Mouse (Mus musculus) CH12.LX (cell line): ENCODE measurements at regions not wholly inside any gene's neighbourhood (a gene's known extent, or its start where the extent isn't known, plus 50 kb on each side); places are given as distances from the start of the nearest gene placed in this dataset.

Experiments
- DNase-seq: peaks from one replicate; pipeline ENCODE4 v3.0.0-alpha.2; 2013; ENCODE audit errors: extremely low read depth
- H3K27ac ChIP-seq: 2 replicates; pipeline ENCODE4 v1.5.1; 2012; ENCODE audit warnings: low read depth, mild to moderate bottlenecking, control low read depth, moderate library complexity; ENCODE audit not compliant: insufficient read depth
- H3K27me3 ChIP-seq: replicated peaks from 2 replicates; pipeline ENCODE3; 2012; ENCODE audit warnings: inconsistent platforms
- H3K36me3 ChIP-seq, 2 experiments: replicated peaks in 1 of 2; 2 replicates each; pipeline versions ENCODE3 to v1.6.1; 2012; ENCODE audit warnings: inconsistent platforms in 1 of 2, low read length in 1 of 2, mild to moderate bottlenecking in 1 of 2, mixed read lengths in 1 of 2, moderate library complexity in 1 of 2; ENCODE audit not compliant: control insufficient read depth in 1 of 2, insufficient read depth in 1 of 2
- H3K4me1 ChIP-seq, 2 experiments: 2 replicates each; pipeline ENCODE4 v1.6.1; 2012; ENCODE audit warnings: inconsistent platforms in 1 of 2, moderate library complexity in 1 of 2; ENCODE audit not compliant: insufficient read depth in 2 of 2, control insufficient read depth in 1 of 2
- H3K4me2 ChIP-seq: 2 replicates; pipeline ENCODE4 v1.6.1; 2012; ENCODE audit warnings: low read depth, mild to moderate bottlenecking, control low read depth; ENCODE audit not compliant: poor library complexity, insufficient read depth, severe bottlenecking
- H3K4me3 ChIP-seq, 3 experiments: fragments of 150-350 bp in 1 of 3; sonication (generic) in 1 of 3; replicated peaks in 1 of 3; 2 replicates each; pipeline versions ENCODE3 to v1.5.1; 2011 to 2012; ENCODE audit warnings: low read depth in 2 of 3, low read length in 2 of 3, mild to moderate bottlenecking in 2 of 3, moderate library complexity in 2 of 3, control low read depth in 1 of 3, improper control_type of control experiment in 1 of 3, inconsistent platforms in 1 of 3, mixed read lengths in 1 of 3; ENCODE audit not compliant: poor library complexity in 1 of 3
- H3K79me2 ChIP-seq: replicated peaks from 2 replicates; pipeline ENCODE4 v1.6.1; 2012; ENCODE audit warnings: mild to moderate bottlenecking, moderate library complexity; ENCODE audit not compliant: control insufficient read depth, poor library complexity, insufficient read depth, severe bottlenecking; ENCODE audit errors: extremely low read depth
- H3K9ac ChIP-seq: 2 replicates; pipeline ENCODE4 v1.6.1; 2012; ENCODE audit warnings: low read depth, mild to moderate bottlenecking, control low read depth, moderate library complexity; ENCODE audit not compliant: insufficient read depth
- H3K9me3 ChIP-seq: replicated peaks from 2 replicates; pipeline ENCODE3; 2012; ENCODE audit warnings: low read length, inconsistent platforms, mixed read lengths
- CHD1 ChIP-seq: IDR thresholded peaks from 2 replicates; pipeline ENCODE4 v1.6.1; 2012; ENCODE audit warnings: low read depth, low read length, improper control_type of control experiment, inconsistent platforms
- CHD2 ChIP-seq: IDR thresholded peaks from 2 replicates; pipeline ENCODE4 v1.6.1; 2011; ENCODE audit warnings: low read length, improper control_type of control experiment
- CTCF ChIP-seq, 2 experiments: IDR thresholded peaks in 1 of 2; conservative IDR thresholded peaks in 1 of 2; 2 replicates each; pipeline ENCODE4 v1.5.1; 2011 to 2012; ENCODE audit warnings: low read depth in 2 of 2, low read length in 2 of 2, improper control_type of control experiment in 1 of 2, inconsistent platforms in 1 of 2, mild to moderate bottlenecking in 1 of 2, moderate library complexity in 1 of 2
- GABPA ChIP-seq: IDR thresholded peaks from 2 replicates; pipeline ENCODE4 v1.6.1; 2012; ENCODE audit warnings: low read depth, low read length, improper control_type of control experiment, inconsistent platforms; ENCODE audit not compliant: insufficient replicate concordance
- IRF4 ChIP-seq: IDR thresholded peaks from 2 replicates; pipeline ENCODE4 v1.6.1; 2014; ENCODE audit warnings: low read depth, mild to moderate bottlenecking, inconsistent platforms, low read length, improper control_type of control experiment
- NRF1 ChIP-seq: IDR thresholded peaks from 2 replicates; pipeline ENCODE4 v1.6.1; 2014; ENCODE audit warnings: low read depth, mild to moderate bottlenecking, inconsistent platforms, low read length, improper control_type of control experiment, moderate library complexity
- POLR2A ChIP-seq: IDR thresholded peaks from 2 replicates; pipeline ENCODE4 v1.6.1; 2011; ENCODE audit warnings: low read depth, mild to moderate bottlenecking, improper control_type of control experiment, low read length
- POLR2AphosphoS2 ChIP-seq: IDR thresholded peaks from 2 replicates; pipeline ENCODE4 v1.6.1; 2011; ENCODE audit warnings: low read depth, low read length, improper control_type of control experiment
- RCOR1 ChIP-seq: conservative IDR thresholded peaks from 2 replicates; pipeline ENCODE4 v1.6.1; 2012; ENCODE audit warnings: low read depth, mild to moderate bottlenecking, inconsistent platforms, low read length, improper control_type of control experiment
- SIN3A ChIP-seq: IDR thresholded peaks from 2 replicates; pipeline ENCODE4 v1.6.1; 2012; ENCODE audit warnings: low read length, improper control_type of control experiment, inconsistent platforms
- TBP ChIP-seq: conservative IDR thresholded peaks from 2 replicates; pipeline ENCODE4 v1.6.1; 2011; ENCODE audit warnings: low read depth, low read length, improper control_type of control experiment
- TCF12 ChIP-seq: IDR thresholded peaks from 2 replicates; pipeline ENCODE4 v1.6.1; 2014; ENCODE audit warnings: low read depth, mild to moderate bottlenecking, inconsistent platforms, low read length, improper control_type of control experiment
- USF2 ChIP-seq: conservative IDR thresholded peaks from 2 replicates; pipeline ENCODE4 v1.6.1; 2011; ENCODE audit warnings: low read depth, low read length, improper control_type of control experiment
- ZC3H11A ChIP-seq: IDR thresholded peaks from 2 replicates; pipeline ENCODE4 v1.6.1; 2012; ENCODE audit warnings: low read depth, mild to moderate bottlenecking, inconsistent platforms, low read length, improper control_type of control experiment
- ZKSCAN1 ChIP-seq: IDR thresholded peaks from 2 replicates; pipeline ENCODE4 v1.6.1; 2012; ENCODE audit warnings: low read depth, inconsistent platforms, low read length, improper control_type of control experiment, borderline replicate concordance
- dilution Hi-C: fragments of 300-500 bp; cut with MboI; formaldehyde crosslinking; loops from 2 replicates; pipeline ENCODE4 v1.14.3; 2020; ENCODE audit warnings: low sequenced_read_pairs; ENCODE audit not compliant: extremely low pct_unique_long_range_greater_than_20kb, extremely low pct_ligation_motif_present
- in situ Hi-C: fragments of 300-500 bp; cut with MboI; formaldehyde crosslinking; loops from 3 replicates; pipeline ENCODE4 v1.14.3; 2019; ENCODE audit warnings: low sequenced_read_pairs, low pct_ligation_motif_present, low pct_unique_long_range_greater_than_20kb, mixed read lengths

DNA sequence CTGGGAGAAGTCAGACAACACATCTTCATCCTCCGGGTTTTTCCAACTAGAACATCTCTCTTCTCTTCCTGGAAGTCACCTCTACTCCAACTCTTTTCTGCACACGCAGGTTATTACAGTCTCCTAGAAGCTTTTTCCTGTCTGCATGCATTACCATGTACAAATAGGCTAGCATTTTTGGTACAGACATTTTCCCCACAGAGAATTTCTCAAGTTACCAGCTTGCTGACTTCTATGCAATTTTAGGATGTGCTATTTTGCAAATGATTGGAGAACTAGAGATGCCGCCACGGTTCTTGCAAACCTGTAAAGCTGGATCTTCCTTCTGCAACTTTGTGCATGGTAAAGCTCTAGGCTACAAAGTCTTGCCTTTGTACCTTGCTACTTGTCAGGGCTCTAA, 210.2 kb upstream of the Stxbp5 start:
- Histone ChIP-seq H3K27me3 (no peaks in the 10 kb centered on the region), H3K36me3 (no peaks in the 10 kb centered on the region), H3K4me2 (no peak overlapping the region), H3K9ac (no peak overlapping the region), H3K79me2 (no peaks in the 10 kb centered on the region), H3K27ac (no peak overlapping the region), H3K4me1 (peaks cover 0 to 13% of the 10 kb centered on the region in 2 experiments; a peak in 2 of 4 replicates), H3K9me3 (no peaks in the 10 kb centered on the region), H3K4me3 (no peak overlapping the region)
- DNase-seq = no peak
- no peak for TF ChIP-seq CHD1
- in situ Hi-C loops (no loop called here), dilution Hi-C loops (no loop called here)

GRCm38 (mm10) chr10:10109867-10110266, 209.0 kb upstream of the Stxbp5 start:
- H3K4me1 ChIP-seq = peaks cover 0 to 13% of the 10 kb centered on the region in 2 experiments; a peak in 2 of 4 replicates
- no peak overlapping the region for H3K4me3 ChIP-seq
- no peak overlapping the region for H3K9ac ChIP-seq
- H3K79me2 ChIP-seq = no peaks in the 10 kb centered on the region
- TF ChIP-seq RCOR1 = no peak
- TF ChIP-seq POLR2AphosphoS2 = no peak
- TF ChIP-seq CHD2 = no peak
- no peak for TF ChIP-seq ZC3H11A
- no peak for TF ChIP-seq IRF4
- no peak for TF ChIP-seq TCF12
- TF ChIP-seq POLR2A = no peak
- TF ChIP-seq ZKSCAN1 = no peak
- no peak for TF ChIP-seq CTCF (conservative IDR thresholded peaks at IDR 0.05 in 1 of 2, IDR thresholded peaks at IDR 0.05 in 1 of 2; ENCODE audit: low read depth in 2 of 2, low read length in 2 of 2)
- TF ChIP-seq, all 38 proteins: peak for 0
- Histone ChIP-seq H3K27ac (no peak overlapping the region), H3K4me2 (no peak overlapping the region), H3K27me3 (no peaks in the 10 kb centered on the region), H3K36me3 (no peaks in the 10 kb centered on the region), H3K9me3 (no peaks in the 10 kb centered on the region)
- in situ Hi-C loops (no loop called here), dilution Hi-C loops (no loop called here)
- no peak for DNase-seq

DNA sequence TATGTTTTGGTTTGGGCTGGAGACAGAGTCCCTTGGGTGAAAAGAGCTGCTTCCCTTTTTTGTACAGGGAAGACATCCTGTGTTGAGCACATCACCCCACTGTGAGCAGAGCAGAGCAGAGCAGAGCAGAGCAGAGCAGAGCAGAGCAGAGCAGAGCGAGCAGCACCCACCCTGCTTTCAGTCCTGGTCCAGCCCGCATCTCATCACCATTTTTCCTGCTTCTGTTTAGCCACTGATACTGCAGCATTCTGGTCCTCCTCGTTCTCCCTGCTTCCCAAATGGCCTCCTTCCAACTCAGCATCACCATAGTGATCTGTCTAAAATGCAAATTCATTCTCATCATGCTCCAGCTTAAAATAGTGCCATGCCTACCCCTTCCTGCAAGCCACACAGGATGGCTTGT, 206.2 kb upstream of the Stxbp5 start:
- H3K27ac ChIP-seq = no peak overlapping the region
- dilution Hi-C loops = no loop called here
- H3K36me3 ChIP-seq = no peaks in the 10 kb centered on the region

More for the DNA sequence above, 206.2 kb upstream of the Stxbp5 start:
- Histone ChIP-seq H3K79me2 (no peaks in the 10 kb centered on the region), H3K9me3 (no peaks in the 10 kb centered on the region), H3K27me3 (no peaks in the 10 kb centered on the region), H3K4me2 (no peak overlapping the region), H3K4me1 (peaks cover 0 to 13% of the 10 kb centered on the region in 2 experiments; a peak in 2 of 4 replicates), H3K4me3 (no peak overlapping the region), H3K9ac (no peak overlapping the region)
- in situ Hi-C loops = no loop called here
- TF ChIP-seq GABPA = no peak
- no peak for TF ChIP-seq SIN3A
- TF ChIP-seq TBP = no peak
- no peak for TF ChIP-seq NRF1
- no peak for TF ChIP-seq USF2
- peak; percentile 44 for DNase-seq
